Mouse (Mus musculus) embryonic facial prominence, embryonic 11.5 days (tissue): ENCODE results near the gene Ces2g. TPM values are rescaled to one million over a fixed set of nuclear protein-coding genes. Genes with fewer than 3 reads are reported as not detected.

ENCODE experiments used
- polyA plus RNA-seq: library from polyadenylated mRNA; unstranded; fragments of >200 nt; fragmentation: Nextera tagmentation; extraction: Ambion mirVana; gene quantifications from 2 replicates; pipeline ENCODE4 v1.2.1, GENCODE M21; 2014

Gene Ces2g
- polyA plus RNA-seq, 1 experiment from 2014 or later: not detected

Other genes with a start within 250 kb of the Ces2g start
- not detected in 2 replicates for gene Ces2a, start 227.7 kb upstream of the Ces2g start, polyA plus RNA-seq
- gene Ces2b, start 130.1 kb upstream of the Ces2g start, polyA plus RNA-seq: 0.17 TPM in 1 of 2 replicates, not detected in the other
- not detected in 2 replicates for gene Ces2c, start 114.7 kb upstream of the Ces2g start, polyA plus RNA-seq
- 0.10 TPM in 1 of 2 replicates, not detected in the other for gene Ces2e, start 35.5 kb upstream of the Ces2g start, polyA plus RNA-seq
- gene Ces2f, start 14.4 kb upstream of the Ces2g start, polyA plus RNA-seq: not detected in 2 replicates
- gene Ces2h, start 39.1 kb downstream of the Ces2g start, polyA plus RNA-seq: not detected in 2 replicates
- gene Ces3a, start 86.9 kb downstream of the Ces2g start, polyA plus RNA-seq: not detected in 2 replicates
- not detected in 2 replicates for gene Ces3b, start 122.0 kb downstream of the Ces2g start, polyA plus RNA-seq
- not detected in 2 replicates for gene Ces4a, start 170.1 kb downstream of the Ces2g start, polyA plus RNA-seq
- 119 and 139 TPM in 2 replicates for gene Cbfb, start 209.0 kb downstream of the Ces2g start, polyA plus RNA-seq